Mouse (Mus musculus) lung, embryonic 16.5 days (tissue): ENCODE results near the gene Faap20. TPM values are rescaled to one million over a fixed set of nuclear protein-coding genes. Genes with fewer than 3 reads are reported as not detected.

Experiments used
- ATAC-seq: fragments of 200-750 bp; cut with Nextera tagmentation; 2 replicates; pipeline ENCODE4 v1.8.0; 2017; ENCODE audit warnings: low read depth, mild to moderate bottlenecking, moderate library complexity
- H3K27ac ChIP-seq: fragments of 300-500 bp; sonication (generic); 2 replicates; pipeline ENCODE4 v1.5.1; 2014; ENCODE audit warnings: mild to moderate bottlenecking, control low read depth, low read length
- H3K27me3 ChIP-seq: fragments of 300-500 bp; sonication (generic); 2 replicates; pipeline ENCODE4 v1.6.1; 2014; ENCODE audit warnings: low read depth, low read length, mixed read lengths; ENCODE audit not compliant: control insufficient read depth, insufficient read depth
- H3K36me3 ChIP-seq: fragments of 300-500 bp; sonication (generic); 2 replicates; pipeline ENCODE4 v1.6.1; 2014; ENCODE audit warnings: low read length; ENCODE audit not compliant: control insufficient read depth, insufficient read depth
- H3K4me1 ChIP-seq: fragments of 300-500 bp; sonication (generic); replicated peaks from 2 replicates; pipeline ENCODE4 v1.6.1; 2014; ENCODE audit warnings: low read length, mixed read lengths; ENCODE audit not compliant: control insufficient read depth, insufficient read depth
- H3K4me2 ChIP-seq: fragments of 300-500 bp; sonication (generic); 2 replicates; pipeline ENCODE4 v1.6.1; 2014; ENCODE audit warnings: low read depth, low read length, control low read depth
- H3K4me3 ChIP-seq: fragments of 300-500 bp; sonication (generic); 2 replicates; pipeline ENCODE4 v1.5.1; 2014; ENCODE audit warnings: mild to moderate bottlenecking, low read length, control low read depth
- H3K9ac ChIP-seq: fragments of 300-500 bp; sonication (generic); 2 replicates; pipeline ENCODE4 v1.6.1; 2014; ENCODE audit warnings: low read length, control low read depth
- H3K9me3 ChIP-seq: fragments of 300-500 bp; sonication (generic); 2 replicates; pipeline ENCODE4 v1.6.1; 2016; ENCODE audit warnings: low read length; ENCODE audit not compliant: control insufficient read depth
- WGBS: fragments of 180-500 bp; shearing (Covaris S2); extraction: QIAGEN DNeasy Blood & Tissue Kit; methylation state at CpG from one replicate; pipeline ENCODE4 v1.1.7; 2014; 5-methylcytosine and 5-hydroxymethylcytosine counted together
- polyA plus RNA-seq: library from polyadenylated mRNA; unstranded; fragments of >200 nt; fragmentation: Nextera tagmentation; extraction: Ambion mirVana; gene quantifications from 2 replicates; pipeline ENCODE4 v1.2.1, GENCODE M21; 2015

Faap20 gene
- polyA plus RNA-seq, 1 experiment from 2014 or later, result 78.6 TPM

GRCm38 (mm10) chr4:155287713-155288112 is 38.1 kb downstream of the Faap20 start:
- H3K9me3 ChIP-seq, result no peaks in the 10 kb centered on the region
- H3K9ac ChIP-seq, result no peak overlapping the region
- H3K36me3 ChIP-seq, result no peaks in the 10 kb centered on the region
- H3K4me1 ChIP-seq, result peaks cover 12% of the 10 kb centered on the region
- no peak overlapping the region for H3K27ac ChIP-seq
- no peak overlapping the region for H3K4me2 ChIP-seq
- no peaks in the 10 kb centered on the region for H3K27me3 ChIP-seq
- no peak overlapping the region for H3K4me3 ChIP-seq
- no peak for ATAC-seq
- 75% methylated on average over 11 of the region's 11 CpGs for WGBS

GRCm38 (mm10) chr4:155288586-155288985 is 39.0 kb downstream of the Faap20 start:
- no peak for ATAC-seq
- no peaks in the 10 kb centered on the region for H3K27me3 ChIP-seq
- WGBS, result 65% methylated on average over 1 of the region's 1 CpGs

GRCm38 (mm10) chr4:155290045-155290444 is 40.4 kb downstream of the Faap20 start:
- Histone ChIP-seq H3K9me3 (no peaks in the 10 kb centered on the region), H3K36me3 (no peaks in the 10 kb centered on the region), H3K27me3 (no peaks in the 10 kb centered on the region), H3K4me1 (no peaks in the 10 kb centered on the region), H3K9ac (no peak overlapping the region), H3K4me2 (no peak overlapping the region), H3K4me3 (no peak overlapping the region), H3K27ac (no peak overlapping the region)
- ATAC-seq, result no peak
- WGBS, result 93% methylated on average over 7 of the region's 7 CpGs

More at GRCm38 (mm10) chr4:155288586-155288985, 39.0 kb downstream of the Faap20 start:
- H3K9ac ChIP-seq, result no peak overlapping the region
- no peaks in the 10 kb centered on the region for H3K36me3 ChIP-seq
- no peak overlapping the region for H3K27ac ChIP-seq
- H3K4me3 ChIP-seq, result no peak overlapping the region
- H3K9me3 ChIP-seq, result no peaks in the 10 kb centered on the region
- H3K4me2 ChIP-seq, result no peak overlapping the region
- peaks cover 3% of the 10 kb centered on the region for H3K4me1 ChIP-seq

GRCm38 (mm10) chr4:155292863-155293262 is 43.3 kb downstream of the Faap20 start:
- no peak overlapping the region for H3K4me3 ChIP-seq
- WGBS, result 81% methylated on average over 10 of the region's 10 CpGs
- no peaks in the 10 kb centered on the region for H3K36me3 ChIP-seq
- no peak overlapping the region for H3K4me2 ChIP-seq
- 0 out of 2 replicates have a peak, but pooled peaks have one; percentile 34 for ATAC-seq
- H3K9ac ChIP-seq, result no peak overlapping the region
- H3K9me3 ChIP-seq, result no peaks in the 10 kb centered on the region
- no peaks in the 10 kb centered on the region for H3K4me1 ChIP-seq
- no peaks in the 10 kb centered on the region for H3K27me3 ChIP-seq
- no peak overlapping the region for H3K27ac ChIP-seq

- Histone ChIP-seq H3K27ac (no peak overlapping the region), H3K9me3 (no peaks in the 10 kb centered on the region), H3K4me2 (no peak overlapping the region), H3K9ac (no peak overlapping the region), H3K4me1 (no peaks in the 10 kb centered on the region), H3K27me3 (no peaks in the 10 kb centered on the region), H3K4me3 (no peak overlapping the region), H3K36me3 (no peaks in the 10 kb centered on the region)
- WGBS, result 90% methylated on average over 14 of the region's 14 CpGs
- ATAC-seq, result no peak
These were observed 44.8 kb downstream of the Faap20 start for GRCm38 (mm10) chr4:155294381-155294780.

- Histone ChIP-seq H3K27ac (no peak overlapping the region), H3K4me2 (no peak overlapping the region), H3K9me3 (no peaks in the 10 kb centered on the region), H3K9ac (no peak overlapping the region), H3K4me3 (no peak overlapping the region), H3K36me3 (no peaks in the 10 kb centered on the region), H3K4me1 (no peaks in the 10 kb centered on the region), H3K27me3 (no peaks in the 10 kb centered on the region)
- ATAC-seq, result no peak
- 73% methylated on average over 10 of the region's 10 CpGs for WGBS
These were observed 45.5 kb downstream of the Faap20 start for GRCm38 (mm10) chr4:155295026-155295590.

- H3K27me3 ChIP-seq, result no peaks in the 10 kb centered on the region
- no peak overlapping the region for H3K9ac ChIP-seq
- no peak for ATAC-seq
- no peak overlapping the region for H3K27ac ChIP-seq
- no peaks in the 10 kb centered on the region for H3K36me3 ChIP-seq
- H3K9me3 ChIP-seq, result no peaks in the 10 kb centered on the region
- H3K4me2 ChIP-seq, result no peak overlapping the region
- WGBS, result 52% methylated on average over 4 of the region's 4 CpGs
- no peak overlapping the region for H3K4me3 ChIP-seq
- H3K4me1 ChIP-seq, result no peaks in the 10 kb centered on the region
These were observed 46.4 kb downstream of the Faap20 start for GRCm38 (mm10) chr4:155295996-155296395.

GRCm38 (mm10) chr4:155297057-155297456 is 47.5 kb downstream of the Faap20 start:
- Histone ChIP-seq H3K27me3 (no peaks in the 10 kb centered on the region), H3K9ac (no peak overlapping the region), H3K4me2 (no peak overlapping the region), H3K36me3 (no peaks in the 10 kb centered on the region), H3K27ac (no peak overlapping the region), H3K4me3 (no peak overlapping the region), H3K9me3 (no peaks in the 10 kb centered on the region), H3K4me1 (no peaks in the 10 kb centered on the region)
- WGBS, result 44% methylated on average over 2 of the region's 2 CpGs
- ATAC-seq, result no peak

- Histone ChIP-seq H3K9me3 (no peaks in the 10 kb centered on the region), H3K4me1 (no peaks in the 10 kb centered on the region), H3K9ac (no peak overlapping the region), H3K36me3 (no peaks in the 10 kb centered on the region), H3K27me3 (no peaks in the 10 kb centered on the region), H3K27ac (no peak overlapping the region), H3K4me3 (no peak overlapping the region), H3K4me2 (no peak overlapping the region)
- WGBS, result 66% methylated on average over 4 of the region's 4 CpGs
- no peak for ATAC-seq
These were observed 49.2 kb downstream of the Faap20 start for GRCm38 (mm10) chr4:155298826-155299225.
